In genomic region chrX:167088438-167088837, GRCm38 (mm10) we compare ENCODE assay signal across 18 mouse cellular contexts.
DNase-seq lines count a peak whose midpoint lies in the region; ATAC-seq and TF ChIP-seq lines count a peak whose summit lies in the region.
"Had no signal": no experiment of that assay in that cellular context is flagged by ENCODE, and none has a peak within 500 bp of the region (broad histone marks: within the 10 kb centered on the region; RNA-seq: fewer than 3 reads in every experiment).

No protein-coding gene starts in this region.

- no peak overlapping the region for H3K9ac ChIP-seq in heart, embryonic 11.5 days (ENCODE audit: low read depth, low read length)
- no peak overlapping the region for H3K9ac ChIP-seq in kidney, embryonic 15.5 days
- no peak overlapping the region for H3K9ac ChIP-seq in heart, postnatal 0 days (replicated peaks; ENCODE audit: low read depth, low read length)

- H3K9me3 ChIP-seq in heart, embryonic 11.5 days (replicated peaks; ENCODE audit: control insufficient read depth, low read length) = no peaks in the 10 kb centered on the region
- no peaks in the 10 kb centered on the region for H3K9me3 ChIP-seq in kidney, embryonic 15.5 days (replicated peaks)
- H3K9me3 ChIP-seq in heart, postnatal 0 days (replicated peaks; ENCODE audit: control insufficient read depth, low read length) = no peaks in the 10 kb centered on the region
- H3K9me3 ChIP-seq: forebrain, embryonic 10.5 days had no signal

- H3K4me2 ChIP-seq in heart, embryonic 11.5 days = no peak overlapping the region
- no peak overlapping the region for H3K4me2 ChIP-seq in kidney, embryonic 15.5 days
- no peak overlapping the region for H3K4me2 ChIP-seq in heart, postnatal 0 days (ENCODE audit: low read depth, low read length)

- peak overlapping the region; percentile 29; the same call in 1 of the 2 replicates for H3K27ac ChIP-seq in heart, embryonic 11.5 days (ENCODE audit: low read depth, low read length)
- peak overlapping the region; percentile 11; the same call in 1 of the 2 replicates for H3K27ac ChIP-seq in kidney, embryonic 15.5 days
- peak overlapping the region; percentile 48 for H3K27ac ChIP-seq in heart, postnatal 0 days (ENCODE audit: low read depth)
- H3K27ac ChIP-seq: forebrain, embryonic 10.5 days; hindbrain, postnatal 0 days; macrophage had no signal

- no peak for TF ChIP-seq CTCF in heart, postnatal 0 days (IDR thresholded peaks at IDR 0.05; ENCODE audit: low read depth)

- no peak for DNase-seq in heart, postnatal 10 days
- no peak for DNase-seq in kidney, adult 18-20 months
- DNase-seq in MN1 (ENCODE audit: low spot score) = peak; percentile 19
- no peak for DNase-seq in heart, postnatal 0 days (ENCODE audit: low spot score)
- DNase-seq in layer of hippocampus, postnatal 25 days (ENCODE audit: extremely low spot score in 1 of 2, low spot score in 1 of 2) = no peak
- DNase-seq: adrenal gland, postnatal 36 days; cerebellum, adult 11-12 months; cerebellum, postnatal 10 days; gastrocnemius, postnatal 36 days; kidney, postnatal 10 days had no signal

- no peak overlapping the region for H3K4me3 ChIP-seq in heart, embryonic 11.5 days (ENCODE audit: low read depth, low read length)
- no peak overlapping the region for H3K4me3 ChIP-seq in kidney, embryonic 15.5 days (replicated peaks)
- no peak overlapping the region for H3K4me3 ChIP-seq in heart, postnatal 0 days (ENCODE audit: low read depth, low read length)
- H3K4me3 ChIP-seq: forebrain, embryonic 10.5 days had no signal

- intact Hi-C loops in heart, postnatal 10 days (cut with DNase I) = no loop called here

- ATAC-seq in heart, embryonic 11.5 days (replicated peaks; ENCODE audit: insufficient number of reproducible peaks, low FRiP score, low TSS enrichment) = no peak
- ATAC-seq in kidney, embryonic 15.5 days (replicated peaks; ENCODE audit: low FRiP score) = no peak
- ATAC-seq in heart, postnatal 0 days (ENCODE audit: insufficient read depth, low read depth) = no peak
- ATAC-seq: forebrain, embryonic 16.5 days; hindbrain, postnatal 0 days; intestine, embryonic 16.5 days; midbrain, embryonic 16.5 days had no signal

- no peak for TF ChIP-seq EP300 in heart, postnatal 0 days (IDR thresholded peaks at IDR 0.05; ENCODE audit: low read depth)

- no peaks in the 10 kb centered on the region for H3K36me3 ChIP-seq in heart, embryonic 11.5 days (ENCODE audit: control insufficient read depth, insufficient read depth, low read length)
- H3K36me3 ChIP-seq in kidney, embryonic 15.5 days = no peaks in the 10 kb centered on the region
- no peaks in the 10 kb centered on the region for H3K36me3 ChIP-seq in heart, postnatal 0 days (replicated peaks; ENCODE audit: control insufficient read depth, insufficient read depth, low read length)
- H3K36me3 ChIP-seq: forebrain, embryonic 10.5 days had no signal

- no peaks in the 10 kb centered on the region for H3K4me1 ChIP-seq in heart, embryonic 11.5 days (ENCODE audit: control insufficient read depth, insufficient read depth, low read length)
- no peaks in the 10 kb centered on the region for H3K4me1 ChIP-seq in kidney, embryonic 15.5 days
- H3K4me1 ChIP-seq in heart, postnatal 0 days (ENCODE audit: control insufficient read depth, insufficient read depth) = no peaks in the 10 kb centered on the region
- H3K4me1 ChIP-seq: forebrain, embryonic 10.5 days had no signal

- WGBS in heart, embryonic 11.5 days (ENCODE audit: insufficient replicate concordance) = 27% methylated on average over 2 of the region's 2 CpGs
- WGBS in kidney, embryonic 15.5 days = 53% methylated on average over 2 of the region's 2 CpGs
- 20% methylated on average over 2 of the region's 2 CpGs for WGBS in heart, postnatal 0 days

- H3K27me3 ChIP-seq in heart, embryonic 11.5 days (ENCODE audit: control insufficient read depth, insufficient read depth, low read length) = no peaks in the 10 kb centered on the region
- peaks cover 26% of the 10 kb centered on the region; the same call in 1 of the 2 replicates for H3K27me3 ChIP-seq in kidney, embryonic 15.5 days
- no peaks in the 10 kb centered on the region for H3K27me3 ChIP-seq in heart, postnatal 0 days (ENCODE audit: control insufficient read depth, insufficient read depth, low read length)
